In genomic region chr17:34631647-34632046, GRCm38 (mm10) we compare ENCODE assay signal across 8 mouse cellular contexts. TPM values are rescaled to one million over a fixed set of nuclear protein-coding genes. Genes with fewer than 3 reads are reported as not detected.
DNase-seq lines count a peak whose midpoint lies in the region; ATAC-seq and TF ChIP-seq lines count a peak whose summit lies in the region.

No protein-coding gene starts in this region.

- peaks cover 51% of the 10 kb centered on the region for H3K27me3 ChIP-seq in lung, embryonic 14.5 days (ENCODE audit: insufficient read depth, low read length)
- peaks cover 18% of the 10 kb centered on the region for H3K27me3 ChIP-seq in intestine, embryonic 16.5 days (replicated peaks; ENCODE audit: control insufficient read depth, insufficient read depth, low read length)

- no peaks in the 10 kb centered on the region for H3K36me3 ChIP-seq in lung, embryonic 14.5 days (ENCODE audit: insufficient read depth)
- H3K36me3 ChIP-seq in intestine, embryonic 16.5 days (ENCODE audit: control insufficient read depth, insufficient read depth, low read length) = no peaks in the 10 kb centered on the region

- no peak for DNase-seq in lung, embryonic 14.5 days
- no peak for DNase-seq in lung, postnatal 14 days
- no peak for DNase-seq in urinary bladder, postnatal 25 days (ENCODE audit: low spot score)
- no peak for DNase-seq in kidney, adult 9 months
- no peak for DNase-seq in adrenal gland, postnatal 4 days (ENCODE audit: low spot score in 2 of 2)

- H3K9ac ChIP-seq in lung, embryonic 14.5 days = no peak overlapping the region; the same call in 1 of the 2 replicates
- peak overlapping the region; percentile 64 for H3K9ac ChIP-seq in intestine, embryonic 16.5 days (ENCODE audit: low read depth, low read length)

- WGBS in lung, embryonic 14.5 days = 6% methylated on average over 12 of the region's 12 CpGs
- WGBS in intestine, embryonic 16.5 days = 11% methylated on average over 12 of the region's 12 CpGs
- 13% methylated on average over 12 of the region's 12 CpGs for WGBS in olfactory bulb, adult 2 months

- no peak overlapping the region for H3K27ac ChIP-seq in lung, embryonic 14.5 days (ENCODE audit: low read depth)
- peak overlapping the region; percentile 21 for H3K27ac ChIP-seq in cortical plate, adult 2 months (ENCODE audit: insufficient read depth, low read length)
- H3K27ac ChIP-seq in intestine, embryonic 16.5 days (ENCODE audit: low read length) = no peak overlapping the region
- peak overlapping the region; percentile 62 for H3K27ac ChIP-seq in olfactory bulb, adult 2 months (ENCODE audit: insufficient read depth, low read depth, low read length)

- TF ChIP-seq CTCF in lung, embryonic 14.5 days (IDR thresholded peaks at IDR 0.05; ENCODE audit: low read depth) = no peak
- TF ChIP-seq CTCF in cortical plate, adult 2 months (IDR thresholded peaks at IDR 0.05; ENCODE audit: extremely low read depth, insufficient read depth, low read length) = no peak
- no peak for TF ChIP-seq CTCF in olfactory bulb, adult 2 months (IDR thresholded peaks at IDR 0.05; ENCODE audit: insufficient read depth, low read depth, low read length)

- no peak for ATAC-seq in lung, embryonic 14.5 days (ENCODE audit: insufficient read depth)
- ATAC-seq in intestine, embryonic 16.5 days = no peak

- no peak for TF ChIP-seq POLR2A in cortical plate, adult 2 months (IDR thresholded peaks at IDR 0.05; ENCODE audit: extremely low read depth, insufficient read depth, low read length)
- TF ChIP-seq POLR2A in olfactory bulb, adult 2 months (IDR thresholded peaks at IDR 0.05; ENCODE audit: insufficient read depth, low read depth, low read length) = no peak

- H3K4me2 ChIP-seq in lung, embryonic 14.5 days = peak overlapping the region; percentile 67
- peak overlapping the region; percentile 89 for H3K4me2 ChIP-seq in intestine, embryonic 16.5 days (ENCODE audit: low read depth, low read length)

- H3K4me1 ChIP-seq in lung, embryonic 14.5 days (ENCODE audit: insufficient read depth) = peaks cover 10% of the 10 kb centered on the region; the same call in 1 of the 2 replicates
- H3K4me1 ChIP-seq in cortical plate, adult 2 months (ENCODE audit: control insufficient read depth, insufficient read depth, low read length) = peaks cover 5% of the 10 kb centered on the region; the same call in 1 of the 2 replicates
- peaks cover 28% of the 10 kb centered on the region for H3K4me1 ChIP-seq in intestine, embryonic 16.5 days (ENCODE audit: control insufficient read depth, insufficient read depth, low read length)
- peaks cover 31% of the 10 kb centered on the region for H3K4me1 ChIP-seq in olfactory bulb, adult 2 months (ENCODE audit: control insufficient read depth, insufficient read depth, low read length)

- no peaks in the 10 kb centered on the region for H3K9me3 ChIP-seq in lung, embryonic 14.5 days (ENCODE audit: low read depth, low read length)
- H3K9me3 ChIP-seq in intestine, embryonic 16.5 days (ENCODE audit: control insufficient read depth, low read length) = no peaks in the 10 kb centered on the region

- H3K4me3 ChIP-seq in lung, embryonic 14.5 days (ENCODE audit: low read depth, low read length) = peak overlapping the region; percentile 37
- peak overlapping the region; percentile 75 for H3K4me3 ChIP-seq in cortical plate, adult 2 months (ENCODE audit: insufficient read depth, low read length)
- H3K4me3 ChIP-seq in intestine, embryonic 16.5 days (ENCODE audit: low read length) = peak overlapping the region; percentile 41
- H3K4me3 ChIP-seq in olfactory bulb, adult 2 months (ENCODE audit: insufficient read depth, low read depth, low read length) = peak overlapping the region; percentile 89

RNA-seq across cellular contexts. Expression of gene Prrt1, which starts 2.3 kb away (rescaled TPM):
- polyA plus RNA-seq in lung, embryonic 14.5 days (2014; fragmentation: Nextera tagmentation; extraction: Ambion mirVana) = 0.14 TPM in 1 of 2 replicates, not detected in the other
- 160 and 165 TPM in 2 replicates for polyA plus RNA-seq in cortical plate, adult 2 months (2012; rRNA removed)
- 0.32 and 0.47 TPM in 2 replicates for polyA plus RNA-seq in intestine, embryonic 16.5 days (2015; fragmentation: Nextera tagmentation; extraction: Ambion mirVana)
- polyA plus RNA-seq in olfactory bulb, adult 2 months (2012; ENCODE audit: insufficient read depth, insufficient read length, low replicate concordance, missing spikeins) = not detected in 2 replicates
- 10 to 100 TPM; 10.7 to 11.5 TPM for total RNA-seq in adrenal gland, postnatal 4 days (2021)

RNA-seq across cellular contexts. Expression of gene Ppt2, which starts 3.3 kb away (rescaled TPM):
- polyA plus RNA-seq in lung, embryonic 14.5 days (2014; fragmentation: Nextera tagmentation; extraction: Ambion mirVana) = 24.5 and 25.6 TPM in 2 replicates
- polyA plus RNA-seq in cortical plate, adult 2 months (2012; rRNA removed) = 31.1 and 32.7 TPM in 2 replicates
- polyA plus RNA-seq in intestine, embryonic 16.5 days (2015; fragmentation: Nextera tagmentation; extraction: Ambion mirVana) = 32.3 and 32.9 TPM in 2 replicates
- not detected in 2 replicates for polyA plus RNA-seq in olfactory bulb, adult 2 months (2012; ENCODE audit: insufficient read depth, insufficient read length, low replicate concordance, missing spikeins)
- total RNA-seq in adrenal gland, postnatal 4 days (2021) = 10 to 100 TPM; 52.6 to 62.3 TPM

RNA-seq across cellular contexts. Expression of gene Fkbpl, which starts 12.9 kb away (rescaled TPM):
- polyA plus RNA-seq in lung, embryonic 14.5 days (2014; fragmentation: Nextera tagmentation; extraction: Ambion mirVana) = 9.7 and 11.1 TPM in 2 replicates
- polyA plus RNA-seq in cortical plate, adult 2 months (2012; rRNA removed) = 7.8 and 8.7 TPM in 2 replicates
- 10.2 and 14.4 TPM in 2 replicates for polyA plus RNA-seq in intestine, embryonic 16.5 days (2015; fragmentation: Nextera tagmentation; extraction: Ambion mirVana)
- polyA plus RNA-seq in olfactory bulb, adult 2 months (2012; ENCODE audit: insufficient read depth, insufficient read length, low replicate concordance, missing spikeins) = not detected in 2 replicates
- total RNA-seq in adrenal gland, postnatal 4 days (2021) = 10 to 100 TPM; 13.2 to 16.3 TPM

RNA-seq across cellular contexts. Expression of gene Atf6b, which starts 15.3 kb away (rescaled TPM):
- 66.5 and 74.8 TPM in 2 replicates for polyA plus RNA-seq in lung, embryonic 14.5 days (2014; fragmentation: Nextera tagmentation; extraction: Ambion mirVana)
- polyA plus RNA-seq in cortical plate, adult 2 months (2012; rRNA removed) = 59.6 and 64.1 TPM in 2 replicates
- polyA plus RNA-seq in intestine, embryonic 16.5 days (2015; fragmentation: Nextera tagmentation; extraction: Ambion mirVana) = 66.3 and 69.1 TPM in 2 replicates
- not detected in 2 replicates for polyA plus RNA-seq in olfactory bulb, adult 2 months (2012; ENCODE audit: insufficient read depth, insufficient read length, low replicate concordance, missing spikeins)
- 10 to 100 TPM; 48.1 to 52.3 TPM for total RNA-seq in adrenal gland, postnatal 4 days (2021)

RNA-seq across cellular contexts. Expression of gene Egfl8, which starts 15.9 kb away (rescaled TPM):
- polyA plus RNA-seq in lung, embryonic 14.5 days (2014; fragmentation: Nextera tagmentation; extraction: Ambion mirVana) = 1.5 and 2.1 TPM in 2 replicates
- 5.3 and 6.1 TPM in 2 replicates for polyA plus RNA-seq in cortical plate, adult 2 months (2012; rRNA removed)
- polyA plus RNA-seq in intestine, embryonic 16.5 days (2015; fragmentation: Nextera tagmentation; extraction: Ambion mirVana) = 4.0 and 4.6 TPM in 2 replicates
- not detected in 2 replicates for polyA plus RNA-seq in olfactory bulb, adult 2 months (2012; ENCODE audit: insufficient read depth, insufficient read length, low replicate concordance, missing spikeins)
- 10 to 100 TPM; 10.8 to 14.2 TPM for total RNA-seq in adrenal gland, postnatal 4 days (2021)

Comparison
In these comparisons a context has a peak if more than half of its experiments do, and no peak if none do; other contexts are left out.
1. H3K27ac ChIP-seq: peak in cortical plate, adult 2 months (single experiment) and olfactory bulb, adult 2 months (single experiment); none in lung, embryonic 14.5 days (single experiment) and intestine, embryonic 16.5 days (single experiment).
2. H3K4me3 ChIP-seq: peak in every context shown above with its lines; median percentile 89 in olfactory bulb, adult 2 months; 75 in cortical plate, adult 2 months; 41 in intestine, embryonic 16.5 days; 37 in lung, embryonic 14.5 days.
3. RNA of gene Prrt1, which starts 2.3 kb away (polyA plus RNA-seq): 160 to 165 TPM in cortical plate, adult 2 months and not detected in olfactory bulb, adult 2 months; 0.32 to 0.47 TPM in intestine, embryonic 16.5 days and 0.14 TPM in lung, embryonic 14.5 days; every median in the first group is over 10 times any median in the second.
4. RNA of gene Ppt2, which starts 3.3 kb away (polyA plus RNA-seq): 32.3 to 32.9 TPM in intestine, embryonic 16.5 days, 31.1 to 32.7 TPM in cortical plate, adult 2 months and 24.5 to 25.6 TPM in lung, embryonic 14.5 days; not detected in olfactory bulb, adult 2 months; every median in the first group is over 10 times any median in the second.